In genomic region chr11:69409378-69410044, GRCm38 (mm10) we compare ENCODE assay signal across 8 mouse cellular contexts. TPM values are rescaled to one million over a fixed set of nuclear protein-coding genes. Genes with fewer than 3 reads are reported as not detected.
DNase-seq lines count a peak whose midpoint lies in the region; ATAC-seq and TF ChIP-seq lines count a peak whose summit lies in the region.

No protein-coding gene starts in this region.

- peak overlapping the region; percentile 84 for H3K4me3 ChIP-seq in embryonic facial prominence, embryonic 12.5 days
- H3K4me3 ChIP-seq in heart, embryonic 10.5 days, result peak overlapping the region; percentile 86
- H3K4me3 ChIP-seq in liver, embryonic 12.5 days, result peak overlapping the region; percentile 72
- H3K4me3 ChIP-seq in myocyte, result peak overlapping the region; percentile 100

- H3K4me1 ChIP-seq in embryonic facial prominence, embryonic 12.5 days, result peaks cover 44% of the 10 kb centered on the region
- peaks cover 71% of the 10 kb centered on the region for H3K4me1 ChIP-seq in heart, embryonic 10.5 days
- H3K4me1 ChIP-seq in liver, embryonic 12.5 days, result peaks cover 61% of the 10 kb centered on the region

- no peaks in the 10 kb centered on the region for H3K9me3 ChIP-seq in embryonic facial prominence, embryonic 12.5 days
- H3K9me3 ChIP-seq in heart, embryonic 10.5 days, result no peaks in the 10 kb centered on the region
- H3K9me3 ChIP-seq in liver, embryonic 12.5 days (replicated peaks), result no peaks in the 10 kb centered on the region

- H3K36me3 ChIP-seq in embryonic facial prominence, embryonic 12.5 days, result peaks cover 45% of the 10 kb centered on the region
- H3K36me3 ChIP-seq in heart, embryonic 10.5 days, result peaks cover 54% of the 10 kb centered on the region
- H3K36me3 ChIP-seq in liver, embryonic 12.5 days, result peaks cover 37% of the 10 kb centered on the region
- H3K36me3 ChIP-seq in myocyte (ENCODE audit: control insufficient read depth, insufficient read depth), result peaks cover 30% of the 10 kb centered on the region
- H3K36me3 ChIP-seq in splenic B cell, adult 2 months (ENCODE audit: control insufficient read depth, insufficient read depth, low read length, poor library complexity, severe bottlenecking), result peaks cover 7% of the 10 kb centered on the region

- TF ChIP-seq POLR2A in myocyte (IDR thresholded peaks at IDR 0.05; ENCODE audit: insufficient read length, low read depth), result peak; percentile 42

- H3K27me3 ChIP-seq in embryonic facial prominence, embryonic 12.5 days, result no peaks in the 10 kb centered on the region
- H3K27me3 ChIP-seq in heart, embryonic 10.5 days (ENCODE audit: insufficient read depth, poor library complexity, severe bottlenecking), result no peaks in the 10 kb centered on the region
- H3K27me3 ChIP-seq in liver, embryonic 12.5 days (replicated peaks), result no peaks in the 10 kb centered on the region
- H3K27me3 ChIP-seq in myocyte (ENCODE audit: control insufficient read depth, insufficient read depth, insufficient read length), result no peaks in the 10 kb centered on the region
- no peaks in the 10 kb centered on the region for H3K27me3 ChIP-seq in splenic B cell, adult 2 months (ENCODE audit: control insufficient read depth, insufficient read depth, low read length, poor library complexity, severe bottlenecking)

- H3ac ChIP-seq in myocyte (ENCODE audit: control insufficient read depth, insufficient read length), result peak overlapping the region; percentile 69

- peak; percentile 82 to 89 for DNase-seq in left cerebral cortex, adult 18-20 months (ENCODE audit: low spot score in 2 of 2)
- DNase-seq in left cerebral cortex, adult 11 months (ENCODE audit: low spot score), result no peak
- peak; percentile 93 for DNase-seq in heart, embryonic 10.5 days (ENCODE audit: low spot score)
- peak; percentile 95 for DNase-seq in kidney, adult 9 months
- DNase-seq in splenic B cell, adult 2 months (ENCODE audit: low read depth, low spot score), result peak; percentile 98

- peak overlapping the region; percentile 90 for H3K9ac ChIP-seq in embryonic facial prominence, embryonic 12.5 days
- H3K9ac ChIP-seq in liver, embryonic 12.5 days, result peak overlapping the region; percentile 82

- peak overlapping the region; percentile 99 for H3K27ac ChIP-seq in embryonic facial prominence, embryonic 12.5 days
- H3K27ac ChIP-seq in heart, embryonic 10.5 days, result peak overlapping the region; percentile 98
- H3K27ac ChIP-seq in liver, embryonic 12.5 days, result peak overlapping the region; percentile 94

- WGBS in embryonic facial prominence, embryonic 12.5 days, result under 1% methylated on average over 46 of the region's 46 CpGs
- under 1% methylated on average over 45 of the region's 46 CpGs for WGBS in heart, embryonic 10.5 days
- under 1% methylated on average over 41 of the region's 46 CpGs for WGBS in liver, embryonic 12.5 days (ENCODE audit: insufficient replicate concordance)

- H3K4me2 ChIP-seq in embryonic facial prominence, embryonic 12.5 days (replicated peaks), result peak overlapping the region; percentile 98
- peak overlapping the region; percentile 100 for H3K4me2 ChIP-seq in liver, embryonic 12.5 days
- H3K4me2 ChIP-seq in myocyte (ENCODE audit: low read depth), result peak overlapping the region; percentile 96

- peaks cover 68% of the 10 kb centered on the region for H3K79me2 ChIP-seq in myocyte (ENCODE audit: control insufficient read depth, insufficient read depth)

- ATAC-seq in embryonic facial prominence, embryonic 12.5 days (ENCODE audit: insufficient number of reproducible peaks, insufficient read depth, low FRiP score, low TSS enrichment), result peak; percentile 29
- peak; percentile 38 for ATAC-seq in liver, embryonic 12.5 days

TF ChIP-seq in myocyte, 11 proteins besides CTCF, POLR2A, EP300 and RAD21:
- TF ChIP-seq REST (IDR thresholded peaks at IDR 0.05; ENCODE audit: insufficient read depth, insufficient read length) (no peak), MYOG (IDR thresholded peaks at IDR 0.05; ENCODE audit: control insufficient read depth in 1 of 3, insufficient read depth in 1 of 3, insufficient read length in 2 of 3, low read depth in 2 of 3) (no peak), MAX (IDR thresholded peaks at IDR 0.05; ENCODE audit: low read depth) (no peak), USF1 (IDR thresholded peaks at IDR 0.05; ENCODE audit: low read depth) (no peak), MYOD1 (IDR thresholded peaks at IDR 0.05; ENCODE audit: control insufficient read depth in 1 of 3, insufficient read length in 2 of 3, low read depth in 2 of 3) (peak in 1 of 3 experiments; percentile 10), TCF3 (IDR thresholded peaks at IDR 0.05; ENCODE audit: insufficient read length, low read depth) (no peak), POLR2AphosphoS2 (IDR thresholded peaks at IDR 0.05; ENCODE audit: insufficient read length, low read depth) (peak; percentile 76)

RNA-seq across cellular contexts. Expression of gene Kdm6b, which starts 4.0 kb away (rescaled TPM):
- 10 to 100 TPM; 28.2 to 32.2 TPM for total RNA-seq in left cerebral cortex, adult 18-20 months (2021)
- 42.3 and 43.4 TPM in 2 replicates for polyA plus RNA-seq in embryonic facial prominence, embryonic 12.5 days (2016; fragmentation: Nextera tagmentation; extraction: Ambion mirVana)
- 20.9 and 26.9 TPM in 2 replicates for polyA plus RNA-seq in heart, embryonic 10.5 days (2016; fragmentation: Nextera tagmentation; extraction: Ambion mirVana)
- 7.1 and 7.5 TPM in 2 replicates for polyA plus RNA-seq in liver, embryonic 12.5 days (2016; fragmentation: Nextera tagmentation; extraction: Ambion mirVana)
- polyA plus RNA-seq in myocyte (2012; fragmentation: generic; extraction: Trizol), result 31.0 TPM

RNA-seq across cellular contexts. Expression of gene Tmem88, which starts 11.5 kb away (rescaled TPM):
- 1 to 10 TPM; 3.4 to 3.7 TPM for total RNA-seq in left cerebral cortex, adult 18-20 months (2021)
- polyA plus RNA-seq in embryonic facial prominence, embryonic 12.5 days (2016; fragmentation: Nextera tagmentation; extraction: Ambion mirVana), result 18.1 and 21.3 TPM in 2 replicates
- polyA plus RNA-seq in heart, embryonic 10.5 days (2016; fragmentation: Nextera tagmentation; extraction: Ambion mirVana), result 38.9 and 52.5 TPM in 2 replicates
- polyA plus RNA-seq in liver, embryonic 12.5 days (2016; fragmentation: Nextera tagmentation; extraction: Ambion mirVana), result 14.4 and 15.4 TPM in 2 replicates
- polyA plus RNA-seq in myocyte (2012; fragmentation: generic; extraction: Trizol), result 0.16 TPM

RNA-seq across cellular contexts. Expression of gene Cyb5d1, which starts 14.1 kb away (rescaled TPM):
- total RNA-seq in left cerebral cortex, adult 18-20 months (2021), result 10 to 100 TPM; 42.7 to 48.1 TPM
- polyA plus RNA-seq in embryonic facial prominence, embryonic 12.5 days (2016; fragmentation: Nextera tagmentation; extraction: Ambion mirVana), result 44.6 and 50.0 TPM in 2 replicates
- polyA plus RNA-seq in heart, embryonic 10.5 days (2016; fragmentation: Nextera tagmentation; extraction: Ambion mirVana), result 27.4 and 31.8 TPM in 2 replicates
- 15.1 and 15.7 TPM in 2 replicates for polyA plus RNA-seq in liver, embryonic 12.5 days (2016; fragmentation: Nextera tagmentation; extraction: Ambion mirVana)
- 23.0 TPM for polyA plus RNA-seq in myocyte (2012; fragmentation: generic; extraction: Trizol)

RNA-seq across cellular contexts. Expression of gene Naa38, which starts 14.2 kb away (rescaled TPM):
- total RNA-seq in left cerebral cortex, adult 18-20 months (2021), result 100 to 1,000 TPM; 117 to 120 TPM
- polyA plus RNA-seq in embryonic facial prominence, embryonic 12.5 days (2016; fragmentation: Nextera tagmentation; extraction: Ambion mirVana), result 126 and 129 TPM in 2 replicates
- polyA plus RNA-seq in heart, embryonic 10.5 days (2016; fragmentation: Nextera tagmentation; extraction: Ambion mirVana), result 158 and 165 TPM in 2 replicates
- polyA plus RNA-seq in liver, embryonic 12.5 days (2016; fragmentation: Nextera tagmentation; extraction: Ambion mirVana), result 111 and 119 TPM in 2 replicates
- 126 TPM for polyA plus RNA-seq in myocyte (2012; fragmentation: generic; extraction: Trizol)

RNA-seq across cellular contexts. Expression of gene Chd3, which starts 40.3 kb away (rescaled TPM):
- total RNA-seq in left cerebral cortex, adult 18-20 months (2021), result 100 to 1,000 TPM; 346 to 387 TPM
- polyA plus RNA-seq in embryonic facial prominence, embryonic 12.5 days (2016; fragmentation: Nextera tagmentation; extraction: Ambion mirVana), result 130 and 135 TPM in 2 replicates
- 15.8 and 26.5 TPM in 2 replicates for polyA plus RNA-seq in heart, embryonic 10.5 days (2016; fragmentation: Nextera tagmentation; extraction: Ambion mirVana)
- 4.7 and 6.4 TPM in 2 replicates for polyA plus RNA-seq in liver, embryonic 12.5 days (2016; fragmentation: Nextera tagmentation; extraction: Ambion mirVana)
- polyA plus RNA-seq in myocyte (2012; fragmentation: generic; extraction: Trizol), result 148 TPM

Comparison
In these comparisons a context has a peak if more than half of its experiments do, and no peak if none do; other contexts are left out.
1. RNA of gene Tmem88, which starts 11.5 kb away (polyA plus RNA-seq): 38.9 to 52.5 TPM in heart, embryonic 10.5 days, 18.1 to 21.3 TPM in embryonic facial prominence, embryonic 12.5 days and 14.4 to 15.4 TPM in liver, embryonic 12.5 days; 0.16 TPM in myocyte (single experiment); every median in the first group is over 10 times any median in the second.
2. Peak in every context shown above with its lines, with median percentiles within 50 percentile points of each other: H3K27ac ChIP-seq, H3K4me2 ChIP-seq and H3K4me3 ChIP-seq.